Mouse (Mus musculus) NIH3T3 (cell line): ENCODE data around the gene Msi2.

Experiments
- DNase-seq: peaks from one replicate; pipeline ENCODE4 v3.0.0-alpha.2; 2012; ENCODE audit warnings: low read depth

Msi2 gene

GRCm38 (mm10) chr11:88709876-88710614 lies 8.3 kb downstream of the Msi2 start:
- no peak for DNase-seq

- DNase-seq: peak; percentile 66
These were observed 11.0 kb downstream of the Msi2 start for GRCm38 (mm10) chr11:88707228-88707775.

GRCm38 (mm10) chr11:88704688-88705087 lies 13.6 kb downstream of the Msi2 start:
- no peak for DNase-seq

GRCm38 (mm10) chr11:88703220-88703619 lies 15.1 kb downstream of the Msi2 start:
- DNase-seq: no peak

GRCm38 (mm10) chr11:88701976-88702659 lies 16.2 kb downstream of the Msi2 start:
- no peak for DNase-seq

GRCm38 (mm10) chr11:88701020-88701419 lies 17.3 kb downstream of the Msi2 start:
- DNase-seq: no peak

- no peak for DNase-seq
These were observed 18.1 kb downstream of the Msi2 start for GRCm38 (mm10) chr11:88700202-88700711.

- no peak for DNase-seq
These were observed 24.1 kb downstream of the Msi2 start for GRCm38 (mm10) chr11:88693905-88694893.

- DNase-seq: no peak
These were observed 25.1 kb downstream of the Msi2 start for GRCm38 (mm10) chr11:88693002-88693769.

GRCm38 (mm10) chr11:88692374-88692773 lies 25.9 kb downstream of the Msi2 start:
- DNase-seq: no peak

- DNase-seq: peak; percentile 42
These were observed 27.6 kb downstream of the Msi2 start for GRCm38 (mm10) chr11:88690556-88691287.

- no peak for DNase-seq
These were observed 28.4 kb downstream of the Msi2 start for GRCm38 (mm10) chr11:88689831-88690459.

GRCm38 (mm10) chr11:88688644-88689043 lies 29.7 kb downstream of the Msi2 start:
- DNase-seq: no peak

- no peak for DNase-seq
These were observed 30.6 kb downstream of the Msi2 start for GRCm38 (mm10) chr11:88687711-88688110.

GRCm38 (mm10) chr11:88687010-88687409 lies 31.3 kb downstream of the Msi2 start:
- no peak for DNase-seq

GRCm38 (mm10) chr11:88686061-88686460 lies 32.3 kb downstream of the Msi2 start:
- DNase-seq: no peak

- no peak for DNase-seq
These were observed 35.1 kb downstream of the Msi2 start for GRCm38 (mm10) chr11:88683026-88683770.

GRCm38 (mm10) chr11:88677350-88677749 lies 41.0 kb downstream of the Msi2 start:
- DNase-seq: no peak

GRCm38 (mm10) chr11:88676597-88676996 lies 41.7 kb downstream of the Msi2 start:
- no peak for DNase-seq
